Mouse (Mus musculus): ENCODE results near the gene Rbm5. TPM values are rescaled to one million over a fixed set of nuclear protein-coding genes. Genes with fewer than 3 reads are reported as not detected.

The Rbm5 gene
- polyA plus RNA-seq, 1 experiment, result 118 TPM

DNA sequence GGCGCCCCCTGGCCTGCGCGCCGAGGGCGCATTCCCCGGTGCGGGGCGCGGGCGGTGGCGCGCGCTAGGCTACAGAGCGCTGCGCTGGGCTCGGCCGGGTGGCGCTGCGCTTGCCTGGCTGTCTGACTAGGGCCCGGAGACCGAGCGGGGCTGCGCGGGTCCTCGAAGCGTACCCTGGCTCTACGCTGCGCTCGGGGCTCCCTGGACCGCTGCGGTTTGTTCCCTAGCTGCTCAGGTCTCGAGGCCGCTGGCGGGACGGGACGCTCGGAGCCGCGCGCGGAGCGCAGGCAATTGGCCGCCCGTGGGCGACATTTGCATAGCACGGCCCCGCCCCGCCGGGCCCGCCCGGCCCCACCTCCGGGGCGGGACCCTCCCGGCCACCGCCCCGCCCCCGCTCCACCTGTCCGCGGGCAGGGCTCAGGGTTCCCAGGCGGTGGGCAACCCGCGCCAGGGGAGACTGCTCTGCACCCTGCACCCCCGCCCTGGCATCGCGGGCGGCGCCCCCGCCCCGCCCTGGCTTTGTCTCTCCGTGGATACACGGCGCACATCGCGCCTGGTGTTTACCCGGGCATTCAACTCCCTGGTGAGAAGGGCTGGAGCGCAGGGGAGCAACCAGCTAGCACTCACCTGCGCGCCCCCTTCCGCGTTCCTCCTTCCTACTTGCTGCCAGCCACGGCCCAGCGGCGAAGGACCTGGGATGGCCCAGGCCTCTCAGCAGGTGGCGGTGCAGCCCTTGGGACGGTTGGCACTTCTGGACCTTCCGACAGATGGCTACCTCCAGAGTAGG lies 60.9 kb downstream of the Rbm5 start, which contains the start of gene Sema3f:
Gene Sema3f, minus strand, starts transcription at position 779 of the 787 bp plus-strand sequence.
- H3K4me3 ChIP-seq (replicated peaks; ENCODE audit: control insufficient read depth, low read depth, low read length), result peak within 1 kb of the TSS; percentile 39
- peak; percentile 17; the same call in 1 of the 2 replicates for TF ChIP-seq CTCF (IDR thresholded peaks at IDR 0.05; ENCODE audit: control insufficient read depth, insufficient read depth, low read length)
- TF ChIP-seq POLR2A (IDR thresholded peaks at IDR 0.05; ENCODE audit: borderline replicate concordance, control insufficient read depth, low read depth, low read length), result peak; percentile 31; the same call in 1 of the 2 replicates
- 3% methylated on average over 83 of the region's 86 CpGs for WGBS
- no peaks in the 10 kb centered on the region; the same call in 1 of the 2 replicates for H3K4me1 ChIP-seq (ENCODE audit: control insufficient read depth, insufficient read depth, low read length)
- H3K27ac ChIP-seq (ENCODE audit: control insufficient read depth, insufficient read depth, low read depth, low read length, poor library complexity), result no peak within 1 kb of the TSS; the same call in 1 of the 2 replicates

DNA sequence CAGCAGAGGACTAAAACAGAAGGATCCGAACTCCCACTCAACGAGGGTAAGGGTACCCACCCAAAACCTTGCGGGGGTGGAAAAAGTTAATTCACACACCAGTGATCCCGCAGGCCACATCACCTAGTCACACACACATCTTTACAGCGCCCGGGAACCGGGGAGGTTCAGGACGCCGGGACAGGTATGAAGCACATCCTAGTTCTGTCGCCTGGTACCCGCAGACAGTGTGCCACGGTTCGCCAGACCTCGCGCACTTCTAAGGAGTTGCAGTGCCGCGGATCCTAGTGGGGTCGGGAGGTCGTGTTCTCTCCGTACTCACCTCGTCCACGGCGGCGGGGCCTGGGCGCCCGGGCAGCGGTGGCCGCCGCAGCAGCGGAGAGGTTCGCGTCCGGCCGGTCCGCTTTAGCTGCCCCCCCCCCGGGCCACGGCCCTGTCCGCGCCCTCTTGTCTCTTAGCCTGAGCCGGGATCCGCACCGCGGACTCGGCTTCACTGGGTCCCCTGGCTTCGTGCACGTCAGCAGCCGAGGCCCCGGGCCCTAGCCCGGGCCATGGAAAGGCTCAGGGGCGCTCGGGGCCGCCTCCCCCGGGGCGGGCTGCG lies 61.6 kb downstream of the Rbm5 start:
- H3K4me1 ChIP-seq (ENCODE audit: control insufficient read depth, insufficient read depth, low read length), result no peaks in the 10 kb centered on the region; the same call in 1 of the 2 replicates
- WGBS, result 2% methylated on average over 55 of the region's 55 CpGs
- no peak overlapping the region; the same call in 1 of the 2 replicates for H3K27ac ChIP-seq (ENCODE audit: control insufficient read depth, insufficient read depth, low read depth, low read length, poor library complexity)
- no peak overlapping the region for H3K4me3 ChIP-seq (replicated peaks; ENCODE audit: control insufficient read depth, low read depth, low read length)
- no peak for TF ChIP-seq CTCF (IDR thresholded peaks at IDR 0.05; ENCODE audit: control insufficient read depth, insufficient read depth, low read length)
- TF ChIP-seq POLR2A (IDR thresholded peaks at IDR 0.05; ENCODE audit: borderline replicate concordance, control insufficient read depth, low read depth, low read length), result no peak

DNA sequence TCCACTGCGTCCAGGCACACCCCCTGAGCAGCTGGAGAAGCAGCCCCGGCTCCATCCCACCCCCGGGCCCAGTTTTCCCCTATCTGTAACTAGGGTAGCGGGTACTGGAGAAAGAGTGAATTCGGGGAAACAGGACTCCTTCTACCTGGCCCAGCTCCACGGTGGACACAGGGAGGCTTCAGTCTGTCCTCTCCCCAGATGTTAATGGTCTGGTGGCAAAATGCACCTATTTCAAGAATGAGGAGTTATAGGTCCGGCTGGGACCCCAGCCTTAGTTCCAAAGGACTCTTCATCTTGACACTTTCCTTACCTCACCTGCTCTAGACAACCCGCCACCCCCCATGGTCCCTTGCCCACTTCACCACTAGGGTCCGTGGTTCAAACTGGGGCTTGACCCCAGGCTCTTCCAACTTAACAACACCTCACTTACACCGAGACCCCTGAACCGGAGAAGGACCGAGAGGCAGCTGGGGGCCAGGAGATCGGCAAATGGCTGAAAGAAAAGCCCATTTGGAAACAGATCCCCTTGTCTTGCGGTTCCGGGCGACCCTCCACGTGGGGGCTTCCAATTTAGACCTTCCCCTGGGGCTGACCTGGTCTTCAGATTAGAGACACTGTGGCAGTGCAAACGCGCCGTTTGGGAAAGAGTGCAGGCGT lies 62.2 kb downstream of the Rbm5 start:
- Histone ChIP-seq H3K27ac (ENCODE audit: control insufficient read depth, insufficient read depth, low read depth, low read length, poor library complexity) (no peak overlapping the region), H3K4me1 (ENCODE audit: control insufficient read depth, insufficient read depth, low read length) (no peaks in the 10 kb centered on the region; the same call in 1 of the 2 replicates), H3K4me3 (replicated peaks; ENCODE audit: control insufficient read depth, low read depth, low read length) (no peak overlapping the region)
- TF ChIP-seq POLR2A (IDR thresholded peaks at IDR 0.05; ENCODE audit: borderline replicate concordance, control insufficient read depth, low read depth, low read length), result no peak
- TF ChIP-seq CTCF (IDR thresholded peaks at IDR 0.05; ENCODE audit: control insufficient read depth, insufficient read depth, low read length), result no peak
- 11% methylated on average over 21 of the region's 21 CpGs for WGBS

DNA sequence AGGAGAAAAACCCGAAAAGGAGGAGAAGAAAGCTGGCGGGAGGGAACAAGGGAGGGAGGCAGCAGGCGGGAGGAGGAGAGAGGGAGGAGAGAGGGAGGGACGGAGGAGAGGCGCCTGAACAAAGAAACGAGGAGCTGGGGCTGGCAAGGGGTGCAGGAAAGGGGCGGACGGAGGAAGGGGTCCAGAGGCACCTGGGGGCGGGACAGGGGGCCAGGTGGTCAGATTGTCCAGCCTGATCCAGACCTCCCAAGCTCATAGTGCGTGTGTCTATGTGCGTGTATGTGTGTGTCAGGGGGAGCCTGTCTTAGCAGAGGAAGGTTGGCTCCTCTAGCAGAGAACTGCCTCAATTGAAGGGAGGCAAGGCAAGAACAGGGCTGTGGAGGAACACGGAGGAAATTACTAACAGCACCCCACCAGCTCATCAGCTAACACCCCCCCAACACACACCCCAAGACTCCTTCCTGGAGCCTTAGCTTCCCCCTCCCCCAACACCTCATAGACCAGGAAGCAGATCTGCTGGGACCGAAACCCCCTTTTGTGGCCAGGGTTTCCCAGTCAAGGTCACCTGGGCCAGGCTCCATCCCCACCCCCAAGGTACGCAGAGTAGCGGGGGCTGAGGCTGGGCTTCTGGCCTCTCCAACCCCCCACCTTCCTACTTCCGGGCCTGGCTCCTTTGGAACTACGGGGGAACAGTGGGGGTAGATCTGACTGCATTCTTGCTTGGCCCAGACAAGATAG lies 62.9 kb downstream of the Rbm5 start:
- no peaks in the 10 kb centered on the region; the same call in 1 of the 2 replicates for H3K4me1 ChIP-seq (ENCODE audit: control insufficient read depth, insufficient read depth, low read length)
- no peak overlapping the region for H3K27ac ChIP-seq (ENCODE audit: control insufficient read depth, insufficient read depth, low read depth, low read length, poor library complexity)
- WGBS, result 6% methylated on average over 17 of the region's 17 CpGs
- H3K4me3 ChIP-seq (replicated peaks; ENCODE audit: control insufficient read depth, low read depth, low read length), result no peak overlapping the region
- TF ChIP-seq CTCF (IDR thresholded peaks at IDR 0.05; ENCODE audit: control insufficient read depth, insufficient read depth, low read length) (no peak), POLR2A (IDR thresholded peaks at IDR 0.05; ENCODE audit: borderline replicate concordance, control insufficient read depth, low read depth, low read length) (no peak)

DNA sequence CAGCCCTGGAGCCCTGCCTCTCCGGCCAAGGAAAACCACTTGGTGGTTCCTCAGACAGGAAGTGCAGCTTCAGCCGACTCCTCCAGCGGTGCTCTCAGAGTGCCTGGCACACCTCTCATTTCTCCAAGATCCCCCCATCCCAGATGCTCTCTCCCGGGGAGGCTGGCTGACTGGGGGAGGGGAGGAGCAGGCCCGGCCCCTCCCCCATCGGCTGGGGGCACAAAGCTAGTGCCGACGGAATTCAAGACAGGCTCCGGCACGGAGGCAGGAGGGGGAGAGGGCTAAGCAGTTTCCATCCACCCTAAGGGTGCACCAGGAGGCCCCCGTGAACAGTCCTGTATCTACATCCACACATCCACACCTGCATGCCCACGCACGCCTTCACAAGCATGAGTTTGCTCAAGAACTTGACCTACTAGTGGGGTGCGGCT lies 64.0 kb downstream of the Rbm5 start:
- WGBS, result 15% methylated on average over 14 of the region's 14 CpGs
- no peak overlapping the region for H3K4me3 ChIP-seq (replicated peaks; ENCODE audit: control insufficient read depth, low read depth, low read length)
- no peaks in the 10 kb centered on the region; the same call in 1 of the 2 replicates for H3K4me1 ChIP-seq (ENCODE audit: control insufficient read depth, insufficient read depth, low read length)
- TF ChIP-seq CTCF (IDR thresholded peaks at IDR 0.05; ENCODE audit: control insufficient read depth, insufficient read depth, low read length) (no peak), POLR2A (IDR thresholded peaks at IDR 0.05; ENCODE audit: borderline replicate concordance, control insufficient read depth, low read depth, low read length) (no peak)
- H3K27ac ChIP-seq (ENCODE audit: control insufficient read depth, insufficient read depth, low read depth, low read length, poor library complexity), result no peak overlapping the region

DNA sequence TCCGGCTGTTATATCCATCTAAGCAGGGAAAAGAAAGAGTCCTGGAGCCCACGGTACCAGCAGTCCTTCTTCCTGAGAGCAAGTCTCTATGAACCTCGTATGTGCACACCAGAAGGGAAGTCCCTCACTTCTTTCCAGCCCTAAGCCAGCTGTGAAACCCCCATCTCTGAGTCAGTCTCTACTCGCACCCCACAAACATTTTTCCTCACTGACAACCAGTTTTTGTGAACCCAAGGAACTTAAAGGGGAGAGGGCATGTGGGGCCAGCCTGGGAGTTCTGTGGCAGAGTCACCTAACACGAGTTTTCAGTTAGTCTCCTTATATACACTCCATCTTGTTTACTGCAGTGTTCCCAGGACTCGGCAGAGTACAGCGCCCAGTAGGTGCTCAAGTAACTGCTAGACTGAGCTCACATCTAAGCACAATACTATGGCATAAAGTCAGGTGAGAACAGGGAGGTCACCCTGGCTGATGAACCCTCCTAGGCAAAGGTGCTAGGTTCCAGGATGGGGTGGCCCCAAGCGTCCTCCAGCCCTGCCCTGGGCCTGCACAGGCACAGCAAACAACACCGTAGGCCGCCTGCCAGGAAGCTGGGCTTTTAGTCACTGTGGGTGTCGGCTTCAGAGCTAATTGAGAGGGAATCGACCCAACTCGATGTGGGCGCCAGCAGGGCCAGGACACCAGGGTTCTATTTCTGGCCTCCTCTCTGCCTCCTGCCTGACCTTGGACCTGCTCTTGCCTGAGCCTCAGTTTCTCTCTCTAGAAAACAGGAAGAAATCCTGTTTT lies 67.3 kb downstream of the Rbm5 start:
- TF ChIP-seq CTCF (IDR thresholded peaks at IDR 0.05; ENCODE audit: control insufficient read depth, insufficient read depth, low read length) (no peak), POLR2A (IDR thresholded peaks at IDR 0.05; ENCODE audit: borderline replicate concordance, control insufficient read depth, low read depth, low read length) (no peak)
- Histone ChIP-seq H3K27ac (ENCODE audit: control insufficient read depth, insufficient read depth, low read depth, low read length, poor library complexity) (no peak overlapping the region), H3K4me1 (ENCODE audit: control insufficient read depth, insufficient read depth, low read length) (no peaks in the 10 kb centered on the region), H3K4me3 (replicated peaks; ENCODE audit: control insufficient read depth, low read depth, low read length) (no peak overlapping the region)
- 66% methylated on average over 14 of the region's 14 CpGs for WGBS

DNA sequence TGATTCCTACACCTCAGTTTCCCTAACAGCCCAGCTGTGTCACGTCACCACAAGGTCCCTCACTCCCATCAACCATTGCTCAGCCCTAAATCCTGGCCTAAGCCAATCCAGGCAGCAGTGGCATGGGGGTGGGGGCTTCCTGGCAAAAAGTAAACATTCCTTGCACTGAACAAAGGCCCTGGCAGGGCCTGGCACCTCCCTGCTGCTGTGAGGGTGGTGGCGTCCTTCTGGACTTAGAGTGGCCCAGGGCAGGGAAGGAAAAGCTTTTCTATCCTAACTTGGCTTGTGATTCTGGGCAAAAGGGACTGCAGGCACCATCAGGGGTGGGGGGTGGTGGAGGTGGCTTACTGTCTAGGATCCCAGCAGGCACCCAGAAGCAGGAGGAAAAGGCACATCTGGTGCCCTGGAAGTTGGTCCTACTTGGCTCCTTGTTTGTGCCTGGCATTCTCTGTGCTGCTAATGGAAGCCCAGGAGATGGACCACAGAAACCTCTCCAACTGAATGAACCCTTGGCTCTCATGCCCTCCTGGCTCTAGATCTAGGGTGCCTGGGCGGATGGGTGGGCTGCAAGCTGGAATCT lies 68.1 kb downstream of the Rbm5 start:
- TF ChIP-seq CTCF (IDR thresholded peaks at IDR 0.05; ENCODE audit: control insufficient read depth, insufficient read depth, low read length) (no peak), POLR2A (IDR thresholded peaks at IDR 0.05; ENCODE audit: borderline replicate concordance, control insufficient read depth, low read depth, low read length) (no peak)
- no peak overlapping the region for H3K4me3 ChIP-seq (replicated peaks; ENCODE audit: control insufficient read depth, low read depth, low read length)
- no peaks in the 10 kb centered on the region for H3K4me1 ChIP-seq (ENCODE audit: control insufficient read depth, insufficient read depth, low read length)
- H3K27ac ChIP-seq (ENCODE audit: control insufficient read depth, insufficient read depth, low read depth, low read length, poor library complexity), result no peak overlapping the region
- 83% methylated on average over 3 of the region's 3 CpGs for WGBS

Data from bone marrow, adult 2 months (tissue).